Mouse (Mus musculus) megakaryocyte, embryonic 14.5 days (primary cell): Measurements from ENCODE around the gene Il3ra.

Experiments
- FLI1 ChIP-seq: IDR thresholded peaks from 2 replicates; pipeline ENCODE4 v1.6.1; 2012; ENCODE audit warnings: low read length, inconsistent platforms, mixed read lengths
- GATA1 ChIP-seq: IDR thresholded peaks from 3 replicates; pipeline ENCODE4 v1.6.1; 2012; ENCODE audit warnings: mixed read lengths, low read length, inconsistent platforms, borderline replicate concordance

DNA sequence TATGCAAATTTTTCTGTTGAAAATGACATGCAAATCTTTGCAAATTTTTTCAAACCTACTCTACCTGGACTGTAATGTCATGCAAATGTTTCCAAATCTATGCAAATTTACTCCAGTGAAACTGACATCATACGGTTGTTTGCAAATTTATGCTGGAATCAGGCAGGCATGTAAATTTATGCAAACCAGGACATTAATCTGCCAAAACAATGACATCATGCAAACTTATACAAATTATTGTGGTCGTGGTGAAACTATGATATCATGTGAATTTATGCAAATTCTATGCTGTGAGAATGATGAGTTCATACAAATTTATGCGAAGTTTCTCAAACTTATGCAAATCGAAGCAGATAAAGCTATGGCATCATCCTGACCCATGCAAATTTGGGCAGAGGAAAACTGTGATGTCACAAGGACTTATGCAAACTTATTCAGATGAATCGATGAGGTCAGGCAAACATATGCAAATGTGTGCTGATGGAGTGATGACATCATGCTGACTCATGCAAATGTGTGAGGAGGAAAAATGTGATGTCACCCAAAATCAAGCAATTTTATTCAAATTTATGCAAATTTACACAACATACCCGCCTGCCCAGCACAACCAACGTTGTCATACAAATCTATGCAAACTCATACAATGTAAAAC, 7.1 kb downstream of the Il3ra start:
- TF ChIP-seq GATA1 = no peak
- TF ChIP-seq FLI1 = no peak
